Mouse (Mus musculus) lung, adult 2 months (tissue): ENCODE data around the gene Mrpl58. TPM values are rescaled to one million over a fixed set of nuclear protein-coding genes. Genes with fewer than 3 reads are reported as not detected.
"Not testable (repeated sequence)": the region's sequence is repeated elsewhere in the genome, so short reads cannot be mapped to it uniquely, and the experiment has no call there.

Experiments used
- DNase-seq: peaks from one replicate; pipeline ENCODE4 v3.0.0; 2022
- H3K4me1 ChIP-seq: fragments of 200-500 bp; 2 replicates; pipeline ENCODE4 v1.6.1; 2011; ENCODE audit warnings: low read length; ENCODE audit not compliant: control insufficient read depth, insufficient read depth
- H3K4me3 ChIP-seq: fragments of 200-500 bp; replicated peaks from 2 replicates; pipeline ENCODE3; 2011; ENCODE audit warnings: low read depth, mild to moderate bottlenecking, control low read depth, low read length; ENCODE audit errors: extremely low read depth
- CTCF ChIP-seq: fragments of 200-500 bp; IDR thresholded peaks from 2 replicates; pipeline ENCODE4 v1.5.1; 2011; ENCODE audit warnings: mild to moderate bottlenecking, low read length, control low read depth; ENCODE audit not compliant: insufficient read depth
- POLR2A ChIP-seq: fragments of 200-500 bp; IDR thresholded peaks from 2 replicates; pipeline ENCODE4 v1.6.1; 2011; ENCODE audit warnings: low read depth, mild to moderate bottlenecking, control low read depth, low read length, borderline replicate concordance; ENCODE audit errors: extremely low read depth
- WGBS: fragments of 180-500 bp; shearing (Covaris S2); methylation state at CpG from one replicate; pipeline ENCODE4 v1.1.7; 2018; 5-methylcytosine and 5-hydroxymethylcytosine counted together
- polyA plus RNA-seq: library from polyadenylated mRNA; depleted of rRNA; stranded (reverse); fragments of >200 nt; gene quantifications from 2 replicates; pipeline ENCODE4 v1.2.3, GENCODE M21; 2012; rRNA removed

Mrpl58 gene
- polyA plus RNA-seq, 1 experiment = 80.8 TPM

GRCm38 (mm10) chr11:115452281-115452860, 48.8 kb downstream of the Mrpl58 start:
- DNase-seq = no peak
- H3K4me1 ChIP-seq = no peaks in the 10 kb centered on the region
- no peak for TF ChIP-seq CTCF
- TF ChIP-seq POLR2A = no peak
- no peak overlapping the region for H3K4me3 ChIP-seq
- 80% methylated on average over 7 of the region's 7 CpGs for WGBS

GRCm38 (mm10) chr11:115453306-115453705, 49.8 kb downstream of the Mrpl58 start:
- DNase-seq = no peak
- no peak overlapping the region for H3K4me3 ChIP-seq
- H3K4me1 ChIP-seq = no peaks in the 10 kb centered on the region
- no peak for TF ChIP-seq POLR2A
- TF ChIP-seq CTCF = no peak
- WGBS = 69% methylated on average over 4 of the region's 4 CpGs

DNA sequence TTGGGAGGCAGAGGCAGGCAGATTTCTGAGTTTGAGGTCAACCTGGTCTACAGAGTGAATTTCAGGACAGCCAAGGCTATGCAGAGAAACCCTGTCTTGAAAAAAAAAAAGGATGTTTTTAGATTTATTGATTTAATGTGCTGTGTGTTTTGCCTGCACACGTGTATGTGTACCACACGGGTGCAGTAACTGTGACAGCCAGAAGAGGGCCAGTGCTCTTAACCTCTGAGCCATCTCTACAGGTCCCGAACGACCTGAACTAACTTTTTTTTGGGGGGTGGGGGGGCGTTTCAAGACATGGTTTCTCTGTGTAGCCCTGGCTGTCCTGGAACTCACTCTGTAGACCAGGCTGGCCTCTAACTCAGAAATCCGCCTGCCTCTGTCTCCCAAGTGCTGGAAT, 51.3 kb downstream of the Mrpl58 start:
- 88% methylated on average over 6 of the region's 6 CpGs for WGBS
- not testable (repeated sequence) for H3K4me1 ChIP-seq, H3K4me3 ChIP-seq, DNase-seq

- TF ChIP-seq CTCF = no peak
- no peak for TF ChIP-seq POLR2A
These were observed 52.1 kb downstream of the Mrpl58 start for GRCm38 (mm10) chr11:115455619-115456018.

DNA sequence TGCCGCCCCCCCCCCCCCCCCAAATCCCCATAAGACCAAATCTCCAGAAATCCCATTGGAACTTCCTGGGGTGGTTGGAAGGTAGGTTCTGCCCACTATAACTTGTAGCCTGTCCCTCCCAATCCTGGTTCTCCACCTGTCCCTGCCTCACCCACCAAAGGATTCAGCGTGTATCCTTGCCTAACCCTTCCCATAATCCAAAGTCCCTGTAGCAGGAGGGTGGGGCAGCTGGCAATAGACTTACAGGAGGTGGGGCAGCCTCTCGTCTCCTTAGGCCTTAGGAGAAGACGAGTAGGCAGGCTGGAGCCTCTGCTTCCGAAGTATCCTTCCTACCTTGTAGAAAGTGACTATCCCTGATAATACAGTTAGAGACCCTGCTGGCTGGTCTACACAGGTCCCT, 52.6 kb downstream of the Mrpl58 start:
- Histone ChIP-seq H3K4me3 (no peak overlapping the region), H3K4me1 (no peaks in the 10 kb centered on the region)
- WGBS = 91% methylated on average over 5 of the region's 5 CpGs
- TF ChIP-seq POLR2A = no peak
- TF ChIP-seq CTCF = no peak
- DNase-seq = no peak

More at GRCm38 (mm10) chr11:115455619-115456018, 52.1 kb downstream of the Mrpl58 start:
- Histone ChIP-seq H3K4me1 (no peaks in the 10 kb centered on the region), H3K4me3 (no peak overlapping the region)
- 91% methylated on average over 15 of the region's 15 CpGs for WGBS
- DNase-seq = no peak

DNA sequence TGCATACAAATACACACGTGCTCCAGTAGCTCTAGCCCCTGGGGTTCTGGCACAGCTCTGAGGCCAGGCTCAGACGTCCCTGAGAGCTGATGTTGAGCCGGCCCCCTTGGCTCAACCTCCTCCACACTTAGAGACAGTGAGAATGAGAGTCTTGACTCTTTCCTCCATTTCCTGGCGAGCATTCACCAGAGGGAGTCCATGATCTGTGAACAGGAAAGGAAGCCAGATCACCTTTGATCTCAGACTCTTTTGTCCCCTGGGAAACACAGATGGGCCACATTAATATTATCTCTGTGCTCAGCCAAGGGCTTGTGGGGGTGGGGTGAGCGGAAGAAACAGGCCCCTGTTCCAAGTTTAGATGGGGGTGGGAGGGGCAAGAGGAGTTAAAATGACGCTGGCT, 53.9 kb downstream of the Mrpl58 start:
- 30% methylated on average over 6 of the region's 6 CpGs for WGBS
- no peak overlapping the region for H3K4me3 ChIP-seq
- DNase-seq = no peak
- no peaks in the 10 kb centered on the region for H3K4me1 ChIP-seq
- TF ChIP-seq CTCF (no peak), POLR2A (no peak)

GRCm38 (mm10) chr11:115460976-115461375, 57.4 kb downstream of the Mrpl58 start:
- TF ChIP-seq POLR2A = no peak
- no peak for TF ChIP-seq CTCF
- DNase-seq = no peak
- Histone ChIP-seq H3K4me3 (no peak overlapping the region), H3K4me1 (no peaks in the 10 kb centered on the region)
- 33% methylated on average over 8 of the region's 8 CpGs for WGBS

- no peak for DNase-seq
- H3K4me3 ChIP-seq = no peak overlapping the region
- no peaks in the 10 kb centered on the region for H3K4me1 ChIP-seq
- 67% methylated on average over 5 of the region's 5 CpGs for WGBS
- TF ChIP-seq POLR2A = no peak
- TF ChIP-seq CTCF = no peak
These were observed 58.3 kb downstream of the Mrpl58 start for GRCm38 (mm10) chr11:115461846-115462242.

Other genes starting within 250 kb of the Mrpl58 start
- 46.8 and 60.1 TPM in 2 replicates for gene Slc9a3r1, start 240.4 kb upstream of the Mrpl58 start, polyA plus RNA-seq
- 19.1 and 21.6 TPM in 2 replicates for gene Tmem104, start 216.3 kb upstream of the Mrpl58 start, polyA plus RNA-seq
- 18.8 and 26.4 TPM in 2 replicates for gene Nat9, start 215.9 kb upstream of the Mrpl58 start, polyA plus RNA-seq
- 4.8 and 6.5 TPM in 2 replicates for gene Grin2c, start 136.5 kb upstream of the Mrpl58 start, polyA plus RNA-seq
- 11.1 and 13.0 TPM in 2 replicates for gene Fdxr, start 126.7 kb upstream of the Mrpl58 start, polyA plus RNA-seq
- gene Fads6, start 106.1 kb upstream of the Mrpl58 start, polyA plus RNA-seq = 2.8 and 3.8 TPM in 2 replicates
- gene Otop2, start 96.6 kb upstream of the Mrpl58 start, polyA plus RNA-seq = 8.3 TPM in 1 of 2 replicates, not detected in the other
- 0.11 and 0.17 TPM in 2 replicates for gene Ush1g, start 81.7 kb upstream of the Mrpl58 start, polyA plus RNA-seq
- 0.05 and 7.8 TPM in 2 replicates for gene Otop3, start 69.0 kb upstream of the Mrpl58 start, polyA plus RNA-seq
- 43.3 and 45.0 TPM in 2 replicates for gene Hid1, start 36.0 kb upstream of the Mrpl58 start, polyA plus RNA-seq
- 29.1 and 33.8 TPM in 2 replicates for gene Cdr2l, start 21.8 kb upstream of the Mrpl58 start, polyA plus RNA-seq
- 52.4 and 108 TPM in 2 replicates for gene Atp5h, start 16.2 kb downstream of the Mrpl58 start, polyA plus RNA-seq
- gene Kctd2, start 16.4 kb downstream of the Mrpl58 start, polyA plus RNA-seq = 33.3 and 36.6 TPM in 2 replicates
- gene Trim80, start 36.8 kb downstream of the Mrpl58 start, polyA plus RNA-seq = 0.07 and 0.13 TPM in 2 replicates
- gene Slc16a5, start 58.7 kb downstream of the Mrpl58 start, polyA plus RNA-seq = 0.80 and 0.95 TPM in 2 replicates
- 11.6 and 12.0 TPM in 2 replicates for gene Armc7, start 71.9 kb downstream of the Mrpl58 start, polyA plus RNA-seq
- gene Nt5c, start 88.1 kb downstream of the Mrpl58 start, polyA plus RNA-seq = 47.1 and 54.9 TPM in 2 replicates
- 114 and 147 TPM in 2 replicates for gene Jpt1, start 110.6 kb downstream of the Mrpl58 start, polyA plus RNA-seq
- 43.5 and 67.9 TPM in 2 replicates for gene Sumo2, start 132.5 kb downstream of the Mrpl58 start, polyA plus RNA-seq
- 32.8 and 41.8 TPM in 2 replicates for gene Nup85, start 160.7 kb downstream of the Mrpl58 start, polyA plus RNA-seq
- gene Mrps7, start 200.2 kb downstream of the Mrpl58 start, polyA plus RNA-seq = 13.0 and 15.8 TPM in 2 replicates
- gene Gga3, start 200.3 kb downstream of the Mrpl58 start, polyA plus RNA-seq = 28.9 and 40.4 TPM in 2 replicates
- 82.0 and 108 TPM in 2 replicates for gene Mif4gd, start 209.2 kb downstream of the Mrpl58 start, polyA plus RNA-seq
- 38.4 and 45.9 TPM in 2 replicates for gene Slc25a19, start 224.5 kb downstream of the Mrpl58 start, polyA plus RNA-seq